Mouse (Mus musculus) natural killer cell, adult 2 months (primary cell): Measurements from ENCODE around the gene Xaf1.

Source experiments
- DNase-seq, 2 experiments: peaks; one replicate each; pipeline ENCODE4 v3.0.0; 2022; ENCODE audit warnings: low spot score in 2 of 2

The Xaf1 gene

GRCm38 (mm10) chr11:72361385-72362346 lies 60.2 kb downstream of the Xaf1 start:
- peak; percentile 28 to 37 for DNase-seq

GRCm38 (mm10) chr11:72362347-72362741 lies 60.9 kb downstream of the Xaf1 start, which contains the start of gene Tekt1:
Gene Tekt1, minus strand, starts transcription at chr11:72362442.
- no peak for DNase-seq
